Mouse (Mus musculus) liver, adult 2 months (tissue): ENCODE measurements around the gene Olfr1391.

Experiments used
- CTCF ChIP-seq: fragments of 200-500 bp; IDR thresholded peaks from 2 replicates; pipeline ENCODE4 v1.5.1; 2011; ENCODE audit warnings: low read depth, low read length, control low read depth
- POLR2A ChIP-seq: fragments of 200-500 bp; IDR thresholded peaks from 2 replicates; pipeline ENCODE4 v1.6.1; 2011; ENCODE audit warnings: low read length, control low read depth; ENCODE audit not compliant: insufficient read depth; ENCODE audit errors: extremely low read depth

DNA sequence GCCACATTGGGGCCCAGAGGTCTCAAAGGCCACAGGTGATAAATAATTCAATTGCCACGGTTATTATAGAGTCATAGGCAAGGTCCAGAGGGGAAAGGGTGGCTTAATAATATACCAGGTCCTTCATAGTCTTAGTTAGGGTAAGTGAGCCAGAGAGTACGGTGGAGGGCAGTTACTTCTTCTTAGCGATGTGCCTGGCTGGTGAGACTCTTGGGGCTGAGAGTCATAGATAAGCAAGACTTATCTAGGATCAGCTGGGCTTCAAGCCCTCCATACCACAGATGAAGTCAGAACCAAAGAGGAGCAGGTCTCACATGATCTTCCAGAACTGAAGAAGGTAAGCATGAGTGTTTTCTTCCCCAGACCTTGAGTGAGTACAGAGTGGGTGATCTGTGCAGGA lies 44.3 kb upstream of the Olfr1391 start, which contains the start of gene Olfr1393:
- TF ChIP-seq CTCF (no peak), POLR2A (no peak)
